Mouse (Mus musculus): ENCODE results near the gene Ccdc144b. TPM values are rescaled to one million over a fixed set of nuclear protein-coding genes. Genes with fewer than 3 reads are reported as not detected.

Gene Ccdc144b
- polyA plus RNA-seq, 1 experiment from 2014 or later = not detected

GRCm38 (mm10) chr3:36060096-36060850 is 6.9 kb upstream of the Ccdc144b start:
- WGBS = 33% methylated on average over 8 of the region's 8 CpGs
- H3K27me3 ChIP-seq (ENCODE audit: control insufficient read depth, insufficient read depth, low read length) = peaks cover 3% of the 10 kb centered on the region; the same call in 1 of the 2 replicates
- H3K9ac ChIP-seq (ENCODE audit: low read depth, low read length) = no peak overlapping the region
- H3K4me3 ChIP-seq (ENCODE audit: low read length) = no peak overlapping the region
- H3K4me2 ChIP-seq (replicated peaks; ENCODE audit: low read depth, low read length) = no peak overlapping the region
- no peaks in the 10 kb centered on the region for H3K9me3 ChIP-seq (ENCODE audit: control insufficient read depth, low read length)
- no peaks in the 10 kb centered on the region for H3K4me1 ChIP-seq (ENCODE audit: control insufficient read depth, insufficient read depth, low read length)
- no peaks in the 10 kb centered on the region for H3K36me3 ChIP-seq (ENCODE audit: control insufficient read depth, insufficient read depth, low read length)
- peak; percentile 39; the same call in 1 of the 2 replicates for ATAC-seq (ENCODE audit: low FRiP score, low TSS enrichment)
- no peak overlapping the region for H3K27ac ChIP-seq (ENCODE audit: low read depth, low read length)

DNA sequence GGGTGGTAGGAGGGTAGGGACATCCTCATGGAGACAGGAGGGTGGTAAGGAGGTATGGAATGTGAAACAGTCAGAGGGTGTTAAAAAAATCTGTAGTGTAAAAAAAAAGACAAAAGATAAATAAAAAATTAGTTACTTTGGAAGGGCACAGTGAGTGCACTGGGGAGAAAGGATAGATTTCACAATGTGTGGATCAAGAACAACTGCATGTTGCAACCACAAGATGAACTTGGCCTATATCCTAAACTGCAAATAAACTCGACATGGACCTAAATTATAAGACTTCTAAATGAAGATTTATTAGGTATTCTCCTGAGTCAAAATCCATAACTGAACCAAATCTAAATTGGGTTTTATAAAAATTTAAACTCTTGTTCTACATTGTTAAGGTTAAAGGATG is 4.2 kb downstream of the Ccdc144b start:
- H3K27ac ChIP-seq (ENCODE audit: low read depth, low read length) = no peak overlapping the region
- no peak overlapping the region for H3K4me3 ChIP-seq (ENCODE audit: low read length)
- H3K4me2 ChIP-seq (replicated peaks; ENCODE audit: low read depth, low read length) = no peak overlapping the region
- no peak overlapping the region for H3K9ac ChIP-seq (ENCODE audit: low read depth, low read length)
- WGBS = 76% methylated on average over 1 of the region's 1 CpGs
- H3K4me1 ChIP-seq (ENCODE audit: control insufficient read depth, insufficient read depth, low read length) = no peaks in the 10 kb centered on the region
- no peaks in the 10 kb centered on the region for H3K36me3 ChIP-seq (ENCODE audit: control insufficient read depth, insufficient read depth, low read length)
- ATAC-seq (ENCODE audit: low FRiP score, low TSS enrichment) = no peak
- H3K27me3 ChIP-seq (ENCODE audit: control insufficient read depth, insufficient read depth, low read length) = no peaks in the 10 kb centered on the region
- H3K9me3 ChIP-seq (ENCODE audit: control insufficient read depth, low read length) = no peaks in the 10 kb centered on the region

DNA sequence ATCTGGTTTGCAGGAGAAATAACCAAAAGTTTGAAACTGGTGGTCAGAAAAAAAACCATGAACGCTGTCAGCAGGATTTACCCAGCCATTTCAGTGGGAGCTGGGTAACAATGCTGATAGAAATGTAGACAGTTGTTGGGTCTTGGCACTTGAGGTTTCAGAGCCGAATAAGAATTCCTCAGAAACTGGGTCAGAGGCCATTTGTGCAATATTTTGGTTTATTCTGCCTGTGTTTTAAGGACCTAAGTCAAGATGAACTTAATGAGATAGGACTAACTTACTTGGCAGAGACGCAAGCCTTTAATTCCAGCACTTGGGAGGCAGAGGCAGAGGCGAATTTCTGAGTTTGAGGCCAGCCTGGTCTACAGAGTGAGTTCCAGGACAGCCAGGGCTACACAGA is 8.3 kb downstream of the Ccdc144b start:
- H3K9ac ChIP-seq (ENCODE audit: low read depth, low read length) = no peak overlapping the region
- no peaks in the 10 kb centered on the region for H3K9me3 ChIP-seq (ENCODE audit: control insufficient read depth, low read length)
- no peaks in the 10 kb centered on the region for H3K27me3 ChIP-seq (ENCODE audit: control insufficient read depth, insufficient read depth, low read length)
- H3K4me1 ChIP-seq (ENCODE audit: control insufficient read depth, insufficient read depth, low read length) = no peaks in the 10 kb centered on the region
- H3K4me2 ChIP-seq (replicated peaks; ENCODE audit: low read depth, low read length) = no peak overlapping the region
- H3K27ac ChIP-seq (ENCODE audit: low read depth, low read length) = no peak overlapping the region
- no peaks in the 10 kb centered on the region for H3K36me3 ChIP-seq (ENCODE audit: control insufficient read depth, insufficient read depth, low read length)
- no peak overlapping the region for H3K4me3 ChIP-seq (ENCODE audit: low read length)
- 88% methylated on average over 4 of the region's 4 CpGs for WGBS
- ATAC-seq (ENCODE audit: low FRiP score, low TSS enrichment) = no peak

- no peak for ATAC-seq (ENCODE audit: low FRiP score, low TSS enrichment)
- H3K4me3 ChIP-seq (ENCODE audit: low read length) = no peak overlapping the region
Measured at GRCm38 (mm10) chr3:36044520-36044919, 8.8 kb downstream of the Ccdc144b start.

GRCm38 (mm10) chr3:36031740-36032510 is 21.4 kb downstream of the Ccdc144b start:
- no peaks in the 10 kb centered on the region for H3K9me3 ChIP-seq (ENCODE audit: control insufficient read depth, low read length)
- H3K4me1 ChIP-seq (ENCODE audit: control insufficient read depth, insufficient read depth, low read length) = no peaks in the 10 kb centered on the region
- no peaks in the 10 kb centered on the region for H3K27me3 ChIP-seq (ENCODE audit: control insufficient read depth, insufficient read depth, low read length)
- H3K36me3 ChIP-seq (ENCODE audit: control insufficient read depth, insufficient read depth, low read length) = no peaks in the 10 kb centered on the region
- no peak overlapping the region for H3K9ac ChIP-seq (ENCODE audit: low read depth, low read length)
- no peak overlapping the region for H3K27ac ChIP-seq (ENCODE audit: low read depth, low read length)
- WGBS = 64% methylated on average over 6 of the region's 6 CpGs
- H3K4me3 ChIP-seq (ENCODE audit: low read length) = no peak overlapping the region
- H3K4me2 ChIP-seq (replicated peaks; ENCODE audit: low read depth, low read length) = no peak overlapping the region
- no peak for ATAC-seq (ENCODE audit: low FRiP score, low TSS enrichment)

More at GRCm38 (mm10) chr3:36044520-36044919, 8.8 kb downstream of the Ccdc144b start:
- Histone ChIP-seq H3K9ac (ENCODE audit: low read depth, low read length) (no peak overlapping the region), H3K27me3 (ENCODE audit: control insufficient read depth, insufficient read depth, low read length) (no peaks in the 10 kb centered on the region), H3K36me3 (ENCODE audit: control insufficient read depth, insufficient read depth, low read length) (no peaks in the 10 kb centered on the region), H3K4me1 (ENCODE audit: control insufficient read depth, insufficient read depth, low read length) (no peaks in the 10 kb centered on the region), H3K4me2 (replicated peaks; ENCODE audit: low read depth, low read length) (no peak overlapping the region), H3K9me3 (ENCODE audit: control insufficient read depth, low read length) (no peaks in the 10 kb centered on the region), H3K27ac (ENCODE audit: low read depth, low read length) (no peak overlapping the region)

- no peak overlapping the region for H3K27ac ChIP-seq (ENCODE audit: low read depth, low read length)
- no peak for ATAC-seq (ENCODE audit: low FRiP score, low TSS enrichment)
Measured at GRCm38 (mm10) chr3:36029993-36030392, 23.4 kb downstream of the Ccdc144b start.

DNA sequence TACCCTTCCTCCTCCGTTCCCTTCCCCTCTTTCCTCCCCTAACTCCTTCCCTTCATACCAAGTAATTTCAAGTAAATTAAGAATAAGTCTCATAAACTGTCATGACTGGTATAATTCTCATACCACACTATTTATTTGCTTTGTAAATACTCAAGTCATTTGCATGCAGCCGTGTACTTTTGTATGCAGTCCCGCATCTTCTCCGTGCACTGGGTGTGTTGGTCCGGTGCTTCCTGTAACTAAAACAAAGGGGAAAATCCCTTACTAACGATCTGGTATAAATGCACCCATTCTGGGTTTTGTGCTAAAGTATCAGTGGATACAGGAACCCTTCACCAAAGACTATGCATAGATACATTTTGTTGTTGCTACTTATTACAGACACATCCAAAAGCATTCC is 27.6 kb downstream of the Ccdc144b start:
- Histone ChIP-seq H3K4me1 (ENCODE audit: control insufficient read depth, insufficient read depth, low read length) (no peaks in the 10 kb centered on the region), H3K4me2 (replicated peaks; ENCODE audit: low read depth, low read length) (no peak overlapping the region), H3K9me3 (ENCODE audit: control insufficient read depth, low read length) (no peaks in the 10 kb centered on the region), H3K27ac (ENCODE audit: low read depth, low read length) (no peak overlapping the region), H3K36me3 (ENCODE audit: control insufficient read depth, insufficient read depth, low read length) (no peaks in the 10 kb centered on the region), H3K4me3 (ENCODE audit: low read length) (no peak overlapping the region), H3K9ac (ENCODE audit: low read depth, low read length) (no peak overlapping the region), H3K27me3 (ENCODE audit: control insufficient read depth, insufficient read depth, low read length) (no peaks in the 10 kb centered on the region)
- ATAC-seq (ENCODE audit: low FRiP score, low TSS enrichment) = no peak
- WGBS = 88% methylated on average over 6 of the region's 6 CpGs

More at GRCm38 (mm10) chr3:36029993-36030392, 23.4 kb downstream of the Ccdc144b start:
- Histone ChIP-seq H3K4me3 (ENCODE audit: low read length) (no peak overlapping the region), H3K4me1 (ENCODE audit: control insufficient read depth, insufficient read depth, low read length) (no peaks in the 10 kb centered on the region), H3K27me3 (ENCODE audit: control insufficient read depth, insufficient read depth, low read length) (no peaks in the 10 kb centered on the region), H3K9me3 (ENCODE audit: control insufficient read depth, low read length) (no peaks in the 10 kb centered on the region), H3K4me2 (replicated peaks; ENCODE audit: low read depth, low read length) (no peak overlapping the region), H3K36me3 (ENCODE audit: control insufficient read depth, insufficient read depth, low read length) (no peaks in the 10 kb centered on the region), H3K9ac (ENCODE audit: low read depth, low read length) (no peak overlapping the region)
- 80% methylated on average over 4 of the region's 4 CpGs for WGBS

DNA sequence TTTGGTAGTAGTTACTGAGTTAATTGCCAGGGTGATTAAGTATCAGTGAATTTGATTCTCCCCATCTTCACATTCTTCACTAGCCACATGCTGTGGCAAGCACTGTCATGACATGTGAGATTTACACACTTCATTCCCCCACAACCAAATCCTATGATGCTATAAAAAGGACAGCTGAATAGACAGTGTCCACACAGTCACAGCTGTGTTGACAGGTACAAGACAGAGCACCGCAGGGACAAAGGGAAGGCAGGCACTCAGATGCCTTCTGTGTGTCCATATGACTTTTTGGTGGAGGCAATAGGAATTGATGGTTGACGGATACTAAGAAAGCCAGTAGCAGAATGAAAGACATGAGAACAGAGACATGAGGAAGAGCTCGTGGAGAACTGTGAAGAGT is 42.1 kb downstream of the Ccdc144b start:
- no peaks in the 10 kb centered on the region for H3K4me1 ChIP-seq (ENCODE audit: control insufficient read depth, insufficient read depth, low read length)
- no peak overlapping the region for H3K4me3 ChIP-seq (ENCODE audit: low read length)
- WGBS = 78% methylated on average over 3 of the region's 3 CpGs
- no peaks in the 10 kb centered on the region for H3K27me3 ChIP-seq (ENCODE audit: control insufficient read depth, insufficient read depth, low read length)
- no peak overlapping the region for H3K4me2 ChIP-seq (replicated peaks; ENCODE audit: low read depth, low read length)
- no peak overlapping the region for H3K27ac ChIP-seq (ENCODE audit: low read depth, low read length)
- H3K9me3 ChIP-seq (ENCODE audit: control insufficient read depth, low read length) = no peaks in the 10 kb centered on the region
- ATAC-seq (ENCODE audit: low FRiP score, low TSS enrichment) = no peak
- no peaks in the 10 kb centered on the region for H3K36me3 ChIP-seq (ENCODE audit: control insufficient read depth, insufficient read depth, low read length)
- H3K9ac ChIP-seq (ENCODE audit: low read depth, low read length) = no peak overlapping the region

All from kidney, embryonic 14.5 days (tissue).